Mouse (Mus musculus): ENCODE measurements at regions not wholly inside any gene's neighbourhood (a gene's known extent, or its start where the extent isn't known, plus 50 kb on each side); places are given as distances from the start of the nearest gene placed in this dataset.
"Not testable (repeated sequence)": the region's sequence is repeated elsewhere in the genome, so short reads cannot be mapped to it uniquely, and the experiment has no call there.

GRCm38 (mm10) chr16:55582029-55582428 lies 256.7 kb downstream of the Nfkbiz start:
- DNase-seq (ENCODE audit: low spot score in 2 of 2): no peak

DNA sequence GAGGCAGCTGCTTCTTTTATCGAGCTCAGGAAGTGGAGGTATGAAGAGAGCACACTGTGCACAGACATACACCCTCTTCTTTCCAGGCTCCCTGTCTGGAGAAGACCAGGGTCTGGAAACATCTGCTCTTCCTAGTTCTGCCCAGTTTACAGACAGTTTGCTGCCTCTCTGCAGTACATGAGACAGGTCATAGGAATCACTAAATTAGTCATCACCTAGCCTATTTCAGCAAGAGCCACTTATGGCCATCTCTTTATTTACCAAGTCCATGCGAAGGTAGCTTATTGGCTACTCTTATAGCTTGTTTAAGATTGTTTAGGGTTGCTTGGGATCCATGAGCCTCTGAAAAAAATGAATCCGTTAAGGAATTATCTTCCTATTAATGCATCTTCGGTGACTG lies 257.9 kb downstream of the Nfkbiz start:
- DNase-seq (ENCODE audit: low spot score in 2 of 2): no peak

GRCm38 (mm10) chr16:55578686-55579085 lies 260.0 kb downstream of the Nfkbiz start:
- DNase-seq (ENCODE audit: low spot score in 2 of 2): no peak

- not testable (repeated sequence) for DNase-seq (ENCODE audit: low spot score in 2 of 2)
These were observed 263.0 kb downstream of the Nfkbiz start for GRCm38 (mm10) chr16:55575609-55576283.

DNA sequence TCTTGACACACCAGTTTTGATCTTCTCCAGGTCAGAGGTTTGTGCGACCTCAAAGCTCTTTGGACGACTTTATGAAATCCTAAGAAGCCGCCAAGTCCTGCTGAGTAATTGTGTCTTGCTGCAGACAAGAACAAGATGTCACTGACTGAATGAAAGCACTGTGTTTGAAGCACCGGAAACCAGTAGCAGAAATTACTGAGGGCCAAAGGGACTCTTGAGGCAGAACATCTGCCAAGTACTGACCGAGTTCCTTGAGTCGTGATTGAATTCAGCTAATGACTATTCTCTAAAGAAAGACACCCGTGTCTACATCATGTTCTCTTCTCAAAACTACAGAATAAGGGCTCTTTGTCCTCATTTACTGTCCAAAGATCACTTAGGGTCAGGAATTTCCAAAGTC lies 267.6 kb downstream of the Nfkbiz start:
- no peak for DNase-seq (ENCODE audit: low spot score in 2 of 2)

- DNase-seq (ENCODE audit: low spot score in 2 of 2): no peak
These were observed 268.6 kb downstream of the Nfkbiz start for GRCm38 (mm10) chr16:55570097-55570496.

DNA sequence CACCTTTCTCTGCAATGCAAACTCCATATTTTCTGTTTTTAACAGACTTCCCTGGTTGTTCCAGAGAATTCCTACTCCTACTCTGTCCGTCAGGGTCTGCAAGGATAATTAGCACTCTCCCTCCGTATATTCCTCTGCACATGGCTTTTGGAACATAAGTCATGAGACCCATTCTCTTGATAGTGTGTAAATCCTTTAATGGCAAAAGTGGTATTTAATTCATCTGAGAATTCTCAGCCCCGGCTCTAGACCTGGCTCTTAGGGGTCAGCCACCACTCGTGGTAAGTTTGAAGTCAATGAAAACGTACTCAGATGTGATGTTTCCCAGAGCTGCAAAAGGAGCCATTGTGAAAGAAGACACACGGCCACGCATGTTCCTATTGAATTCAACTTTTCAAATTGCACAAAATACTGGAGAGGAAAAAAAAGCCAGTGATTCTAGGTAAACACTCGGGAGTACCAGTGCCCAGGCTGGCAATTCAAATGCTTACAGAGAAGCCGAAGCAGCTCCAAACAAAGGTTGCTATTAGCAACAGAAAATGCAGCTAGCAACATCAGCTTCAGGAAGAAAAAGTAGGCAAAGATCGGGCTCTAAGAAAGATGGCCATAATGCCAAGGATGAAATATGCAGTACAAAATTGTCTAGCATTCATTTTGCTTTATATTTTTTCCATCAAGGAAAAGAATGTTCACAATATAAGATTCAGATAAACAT lies 258.2 kb upstream of the Zpld1 start:
- no peak for DNase-seq (ENCODE audit: low spot score in 2 of 2)

- DNase-seq (ENCODE audit: low spot score in 2 of 2): no peak
These were observed 257.4 kb upstream of the Zpld1 start for GRCm38 (mm10) chr16:55555224-55555623.

DNA sequence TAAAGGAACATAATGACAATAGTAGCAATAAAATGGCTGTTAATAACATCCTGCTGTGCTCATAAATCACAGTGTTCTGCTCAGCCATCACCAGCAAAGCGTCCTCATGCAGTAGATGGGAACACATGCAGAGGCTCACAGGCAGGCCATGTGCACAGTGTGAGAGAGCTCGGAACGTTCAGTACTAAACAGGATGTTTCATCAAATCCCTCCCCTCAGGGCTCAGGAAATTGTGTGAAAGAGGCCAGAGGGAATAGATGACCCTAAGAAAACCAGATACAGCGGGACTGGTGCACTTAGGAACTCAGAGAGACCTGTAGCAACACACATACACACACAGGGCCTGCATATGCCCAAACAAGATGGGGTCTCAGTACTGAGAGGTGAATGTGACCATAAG lies 256.1 kb upstream of the Zpld1 start:
- DNase-seq (ENCODE audit: low spot score in 2 of 2): no peak

GRCm38 (mm10) chr16:55551348-55551747 lies 253.6 kb upstream of the Zpld1 start:
- no peak for DNase-seq (ENCODE audit: low spot score in 2 of 2)

DNA sequence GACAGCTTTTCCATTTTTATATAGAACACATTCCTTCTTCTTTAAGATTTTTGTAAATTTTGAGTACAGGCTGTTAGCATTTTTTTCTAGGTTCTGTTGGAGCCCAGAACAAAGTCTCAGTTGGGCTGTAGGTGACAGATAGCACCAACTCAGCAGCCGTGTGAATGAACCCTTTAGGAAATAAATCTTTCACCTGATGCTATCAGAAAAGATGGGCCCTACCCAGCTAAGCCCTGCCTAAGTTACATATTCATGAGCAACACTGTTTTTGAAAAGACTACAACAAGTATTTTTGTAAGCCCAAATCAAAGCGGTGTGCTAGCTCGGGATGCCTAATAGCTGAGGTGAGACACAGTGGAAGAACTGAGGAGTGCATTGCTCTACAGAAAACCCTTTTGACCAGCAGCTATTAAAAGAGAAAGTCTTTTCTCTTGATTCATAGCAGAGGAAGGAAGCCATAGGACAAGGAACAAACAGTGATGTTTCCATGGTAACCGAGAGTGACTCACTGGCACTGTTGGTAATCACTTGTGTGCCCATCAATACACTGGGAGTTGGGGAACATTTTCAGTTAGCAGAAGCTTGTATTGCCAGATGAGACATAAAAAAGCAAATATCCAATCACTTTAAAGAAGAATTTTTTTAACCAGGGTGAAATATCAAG lies 253.0 kb upstream of the Zpld1 start:
- DNase-seq (ENCODE audit: low spot score in 2 of 2): no peak

- no peak for DNase-seq (ENCODE audit: low spot score in 2 of 2)
These were observed 249.3 kb upstream of the Zpld1 start for GRCm38 (mm10) chr16:55547095-55547494.

DNA sequence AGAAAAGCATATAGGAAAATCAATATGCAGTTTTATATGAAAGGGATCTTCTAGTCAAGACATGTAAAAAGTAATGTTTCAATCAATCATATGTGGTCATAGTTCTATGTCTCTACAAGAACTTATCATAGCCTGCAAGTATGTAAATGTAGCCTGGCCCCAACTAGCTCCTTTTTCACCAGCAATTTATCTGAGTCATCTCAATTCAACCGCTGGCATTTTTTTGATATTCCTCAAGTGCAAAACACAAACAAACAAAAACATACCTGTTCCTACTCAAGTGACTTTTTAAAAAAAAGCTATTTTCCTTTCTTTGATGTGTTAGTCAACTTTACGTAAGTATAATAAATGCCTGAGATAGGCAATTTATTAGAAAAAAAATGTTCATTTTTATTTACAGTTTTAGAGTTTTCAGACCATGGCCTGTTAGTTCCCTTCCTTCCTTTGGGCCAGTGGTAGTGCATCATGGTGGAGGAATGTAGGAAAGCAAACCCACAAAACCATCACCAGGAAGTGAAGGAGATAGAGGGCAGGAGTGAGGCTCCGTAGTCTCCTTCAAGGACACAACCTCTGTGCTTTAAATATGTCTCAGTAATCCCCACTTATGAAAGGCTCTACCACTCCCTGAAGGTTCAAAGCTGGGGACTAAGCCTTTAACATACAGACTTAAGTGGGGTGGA lies 242.7 kb upstream of the Zpld1 start:
- DNase-seq (ENCODE audit: low spot score in 2 of 2): no peak

DNA sequence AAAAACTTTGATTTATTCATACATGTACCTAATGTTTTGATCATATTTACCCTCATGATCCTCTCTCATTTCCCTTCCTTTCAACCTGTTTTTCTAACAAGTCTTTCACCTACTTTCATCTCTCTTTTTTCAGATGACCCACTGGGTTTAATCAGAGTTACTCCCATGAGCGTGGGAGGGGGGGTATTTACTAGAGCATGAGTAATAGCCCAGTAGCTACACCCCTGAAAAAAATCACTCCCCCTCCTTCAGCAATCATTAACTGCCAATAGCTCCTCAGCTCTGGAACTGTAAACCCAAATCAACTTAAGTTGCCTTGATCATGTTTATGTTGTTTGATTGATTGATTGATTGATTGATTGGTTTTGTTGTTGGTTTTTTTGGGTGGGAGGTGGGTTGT lies 241.4 kb upstream of the Zpld1 start:
- no peak for DNase-seq (ENCODE audit: low spot score in 2 of 2)

- no peak for DNase-seq (ENCODE audit: low spot score in 2 of 2)
These were observed 239.8 kb upstream of the Zpld1 start for GRCm38 (mm10) chr16:55537548-55537947.

DNA sequence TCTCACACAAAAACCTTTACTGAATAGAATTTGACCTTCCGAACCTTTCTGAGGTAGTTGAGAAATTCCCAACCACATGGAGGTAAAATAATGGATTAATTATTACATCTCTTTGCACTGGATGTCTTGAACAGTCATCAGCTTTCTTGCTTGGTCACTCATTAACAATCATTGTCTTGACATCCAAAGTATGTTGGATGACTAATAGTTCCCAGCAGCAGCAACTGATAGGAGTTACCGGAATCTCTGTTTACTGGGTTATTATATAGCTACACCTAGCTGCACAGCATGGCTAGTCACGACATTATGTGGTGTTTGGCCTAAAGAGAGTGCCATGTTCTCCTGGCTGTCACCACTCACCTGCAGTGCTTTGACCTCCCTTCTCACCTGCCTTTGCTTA lies 234.9 kb upstream of the Zpld1 start:
- no peak for DNase-seq (ENCODE audit: low spot score in 2 of 2)

- no peak for DNase-seq (ENCODE audit: low spot score in 2 of 2)
These were observed 233.1 kb upstream of the Zpld1 start for GRCm38 (mm10) chr16:55530844-55531243.

DNA sequence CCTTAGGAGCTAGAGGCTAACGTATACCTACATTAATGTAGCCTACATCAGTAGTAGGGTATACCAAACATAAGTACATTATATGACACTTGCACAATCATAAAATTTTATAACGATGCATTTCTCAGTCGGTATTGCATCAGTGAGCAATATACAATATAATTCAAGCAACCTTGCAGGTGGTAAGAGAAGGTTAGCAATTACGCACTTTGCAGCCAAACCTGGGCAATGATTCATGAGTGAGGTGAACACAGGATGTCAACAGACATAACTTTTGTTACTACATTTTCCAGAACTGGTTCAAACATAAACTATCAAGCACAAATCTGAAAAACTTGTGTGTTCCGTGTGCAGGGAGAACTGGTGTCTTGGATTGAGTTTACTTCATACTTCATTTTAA lies 229.9 kb upstream of the Zpld1 start:
- DNase-seq (ENCODE audit: low spot score in 2 of 2): no peak

GRCm38 (mm10) chr16:55526230-55526842 lies 228.6 kb upstream of the Zpld1 start:
- no peak for DNase-seq (ENCODE audit: low spot score in 2 of 2)

DNA sequence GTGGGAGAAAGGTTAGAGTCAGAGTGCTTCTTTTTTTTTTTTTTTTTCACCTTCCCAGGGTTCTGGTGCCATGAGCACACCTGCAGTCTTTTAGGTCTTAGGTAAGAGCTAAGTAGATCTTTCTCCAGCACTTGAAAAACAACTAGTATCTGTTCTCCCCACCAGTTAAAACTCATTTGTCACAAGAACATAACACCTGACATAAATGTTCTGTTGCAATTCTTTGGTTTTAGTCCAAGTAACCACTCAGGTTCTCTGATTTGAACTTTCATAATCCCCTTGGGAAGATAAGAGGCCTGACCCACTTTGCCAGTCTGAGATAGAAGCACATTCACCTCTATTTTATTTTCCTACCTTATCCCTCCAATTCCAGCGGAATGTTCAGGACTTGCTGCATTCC lies 225.5 kb upstream of the Zpld1 start:
- no peak for DNase-seq (ENCODE audit: low spot score in 2 of 2)

- DNase-seq (ENCODE audit: low spot score in 2 of 2): no peak
These were observed 224.5 kb upstream of the Zpld1 start for GRCm38 (mm10) chr16:55522283-55522682.

- DNase-seq (ENCODE audit: low spot score in 2 of 2): no peak
These were observed 223.7 kb upstream of the Zpld1 start for GRCm38 (mm10) chr16:55521421-55521971.
